Mouse (Mus musculus): ENCODE measurements around the gene Scamp2.

Gene Scamp2

DNA sequence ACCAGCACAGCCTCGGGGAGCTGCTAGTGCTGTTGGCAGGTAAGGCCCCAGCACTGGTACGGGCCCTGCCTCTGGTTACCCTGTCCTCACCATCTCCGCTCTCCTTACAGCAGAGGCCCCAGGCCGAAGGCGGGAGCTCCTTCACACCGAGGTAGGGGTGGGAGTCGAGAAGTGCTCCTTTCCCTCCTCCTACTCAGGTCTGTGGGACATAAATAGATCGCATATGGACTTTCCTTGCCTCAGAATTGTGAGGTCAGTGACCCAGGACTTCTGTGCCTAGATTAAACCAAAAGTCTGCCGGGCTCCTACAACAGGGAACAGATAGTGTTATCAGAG, 33.4 kb downstream of the Scamp2 start:
- no peak for DNase-seq (ENCODE audit: low spot score)

DNA sequence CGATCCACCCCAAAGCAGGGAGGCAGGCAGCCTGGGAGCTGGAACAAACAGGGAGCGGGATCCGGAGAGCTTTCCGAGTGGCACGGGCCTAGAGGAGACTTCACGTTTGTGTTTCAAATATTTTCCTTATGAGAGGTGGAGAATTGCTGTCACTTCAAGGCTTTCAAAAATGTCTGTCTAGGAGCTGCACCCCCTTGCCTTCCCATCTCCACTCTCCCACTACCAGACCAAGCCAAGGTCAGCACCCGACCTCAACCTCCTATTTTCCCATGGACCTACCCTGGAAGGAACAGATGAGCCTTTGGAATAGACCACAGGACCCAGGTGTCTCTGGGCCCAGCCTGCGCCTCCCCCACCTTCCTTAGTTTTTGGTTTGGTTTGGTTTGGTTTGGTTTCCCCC, 36.5 kb downstream of the Scamp2 start:
- DNase-seq (ENCODE audit: low spot score), result no peak

DNA sequence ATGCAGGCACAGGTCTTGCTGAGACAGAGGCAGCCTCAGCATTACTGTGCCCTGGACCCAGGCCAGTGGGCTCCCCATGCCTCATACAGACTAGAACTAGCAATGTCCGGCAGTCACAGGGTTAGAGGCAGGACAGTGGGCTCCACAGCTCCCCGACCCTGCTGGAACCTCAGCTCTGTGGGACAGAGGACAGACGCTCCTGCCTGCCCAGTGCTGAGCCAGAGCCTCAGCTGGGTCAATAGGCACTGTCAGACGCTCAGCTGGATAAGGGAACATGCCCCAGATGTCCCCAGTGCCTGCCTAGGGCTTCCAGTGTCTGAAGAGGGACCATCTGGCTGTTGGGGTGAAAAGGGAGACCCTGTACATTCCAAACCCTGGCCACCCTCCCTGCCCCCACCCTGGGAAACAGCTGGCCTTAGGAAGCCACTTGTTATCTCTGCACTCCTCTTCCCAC, 37.2 kb downstream of the Scamp2 start:
- no peak for DNase-seq (ENCODE audit: low spot score)

DNA sequence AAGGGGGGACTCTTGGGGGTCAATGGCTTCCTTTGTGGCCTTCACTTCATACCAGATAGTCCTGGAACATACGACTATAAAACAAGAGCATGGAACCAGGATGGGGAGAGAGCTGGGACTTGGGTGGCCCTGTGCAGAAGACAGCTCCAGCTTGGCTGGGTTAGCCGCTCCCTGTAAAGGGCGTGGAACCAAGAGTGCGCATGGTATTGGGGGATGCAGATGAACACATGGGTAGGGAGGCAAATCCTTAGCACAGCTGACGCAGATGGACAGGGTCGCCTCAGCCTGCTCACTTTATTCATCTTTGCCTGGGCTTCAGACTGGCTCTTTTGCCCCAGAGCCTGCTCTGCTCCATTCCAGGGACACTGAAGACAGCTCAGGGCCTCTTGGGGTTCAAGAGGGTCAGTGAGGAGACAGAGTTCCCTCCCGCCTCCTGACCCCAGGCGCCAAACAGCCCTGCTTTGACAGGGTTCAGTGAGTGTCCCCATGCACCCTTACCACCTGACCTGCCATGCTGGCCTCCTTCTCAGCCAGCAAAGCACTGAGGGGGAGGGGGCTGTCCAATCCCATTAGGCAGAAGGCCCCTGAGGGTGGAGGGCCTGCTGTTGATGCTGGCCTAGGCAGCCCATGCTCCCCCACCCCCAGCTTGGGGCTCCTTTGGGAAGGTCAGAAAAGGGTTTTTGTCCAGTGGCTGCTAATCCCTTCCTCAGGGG, 38.3 kb downstream of the Scamp2 start:
- no peak for DNase-seq (ENCODE audit: low spot score)

DNA sequence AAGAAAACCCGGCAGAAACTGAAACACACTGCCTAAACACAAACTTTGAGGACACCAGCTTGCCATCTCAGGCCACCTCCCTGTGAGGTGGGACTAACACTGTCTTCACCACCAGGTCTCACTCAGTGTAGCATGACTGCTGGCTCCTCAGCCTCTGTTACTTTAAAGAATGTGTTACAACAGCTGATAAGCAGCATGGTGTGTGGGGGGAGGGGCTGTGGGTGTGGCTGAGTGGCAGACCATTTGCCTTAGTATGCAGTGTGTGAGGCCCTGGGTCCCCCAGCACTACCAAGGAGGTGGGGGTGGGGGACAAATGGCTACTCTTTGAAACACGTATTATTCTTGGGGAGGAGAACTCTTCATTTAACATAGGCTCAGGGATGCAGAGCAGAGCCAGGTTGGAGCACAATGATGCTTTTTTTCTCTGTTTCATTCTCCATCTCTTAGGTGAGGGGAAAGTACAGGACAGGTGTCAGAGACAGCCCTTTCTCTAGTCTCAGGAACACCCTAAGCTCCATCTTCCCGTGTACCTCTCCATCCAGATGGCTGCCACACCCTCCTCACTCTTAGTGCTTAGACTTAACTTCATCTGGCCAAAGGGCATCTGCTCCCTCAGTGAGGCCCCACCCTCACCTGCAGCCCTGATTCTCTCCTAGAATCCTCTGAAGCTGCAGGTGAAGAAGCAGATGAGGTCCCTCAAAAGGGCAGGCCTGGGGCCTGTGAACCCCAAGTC, 40.0 kb downstream of the Scamp2 start:
- DNase-seq (ENCODE audit: low spot score), result no peak

DNA sequence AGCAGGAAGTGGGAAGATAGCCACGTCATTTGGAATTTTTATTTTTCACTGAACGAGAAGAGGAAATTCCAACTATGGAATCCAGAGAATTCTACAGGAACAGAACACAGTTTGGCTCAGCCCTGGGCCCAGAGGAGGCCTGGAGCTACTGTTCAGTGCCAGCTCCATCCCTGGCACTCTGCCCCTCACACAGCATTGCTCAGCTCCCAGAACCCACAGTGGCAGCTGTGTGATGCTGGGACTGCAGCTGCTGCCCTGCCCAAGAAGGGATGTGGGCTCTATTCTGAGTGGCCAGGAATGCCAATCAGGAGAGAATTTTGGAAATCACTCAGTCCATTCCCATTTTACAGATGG, 40.6 kb downstream of the Scamp2 start:
- peak; percentile 43 for DNase-seq (ENCODE audit: low spot score)

DNA sequence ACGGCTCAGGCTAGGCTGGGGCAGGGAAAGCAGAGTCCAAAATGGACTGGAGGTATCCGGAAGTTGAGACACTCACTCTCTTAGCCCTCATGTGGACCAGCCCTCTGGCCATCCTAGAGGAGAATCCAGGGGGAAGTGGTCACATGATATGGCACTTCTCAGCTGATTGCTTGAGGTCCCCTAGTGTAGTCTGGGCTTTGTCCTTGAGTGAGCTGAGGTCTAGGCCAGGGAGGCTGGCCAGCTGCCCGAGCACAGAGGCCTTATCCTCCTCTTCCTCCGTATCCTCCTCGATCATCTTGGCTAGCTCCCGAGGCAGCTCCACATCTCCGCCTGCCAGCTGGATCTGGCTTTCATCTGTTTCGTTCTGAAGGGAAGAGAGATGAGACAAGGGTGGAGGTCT, 41.4 kb downstream of the Scamp2 start:
- no peak for DNase-seq (ENCODE audit: low spot score)

DNA sequence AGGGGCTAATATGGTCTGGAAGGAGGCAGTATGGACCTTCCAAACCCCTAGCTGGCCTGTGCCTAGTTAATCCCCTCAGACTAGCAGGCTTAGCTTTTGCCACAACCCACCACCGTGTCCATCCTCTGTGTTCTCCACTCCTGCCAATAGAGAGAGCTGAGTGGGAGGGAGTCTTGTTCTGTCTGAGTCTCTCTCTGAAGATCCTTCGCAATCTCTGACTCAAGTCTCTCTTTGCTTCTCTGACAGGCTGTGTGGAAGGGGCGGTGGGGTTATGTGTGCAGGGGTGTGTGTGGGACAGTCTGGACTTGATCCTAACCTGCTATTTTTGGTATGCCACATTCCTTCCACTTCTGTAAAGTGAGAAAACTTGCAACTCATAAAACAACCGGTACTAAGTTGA, 44.1 kb downstream of the Scamp2 start:
- DNase-seq (ENCODE audit: low spot score), result no peak

DNA sequence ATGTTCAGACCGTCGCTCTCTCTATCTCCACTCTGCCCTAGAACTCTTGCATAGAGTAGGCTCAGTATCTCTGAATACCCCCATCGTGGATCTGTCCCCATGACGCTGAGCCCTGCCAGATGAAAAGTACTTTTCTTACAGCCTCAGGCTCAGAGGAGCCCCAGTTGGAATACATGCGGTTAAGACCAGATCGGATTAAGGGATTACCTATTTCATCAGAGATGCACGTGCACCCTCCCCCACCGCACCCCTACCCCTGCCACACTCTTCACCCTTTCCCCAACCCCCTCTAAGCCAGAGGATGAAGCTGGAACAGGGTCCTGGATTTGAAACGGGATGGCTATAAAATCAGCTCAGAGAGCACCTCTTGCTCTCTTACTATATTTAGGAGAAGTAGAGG, 44.8 kb downstream of the Scamp2 start:
- DNase-seq (ENCODE audit: low spot score), result no peak

DNA sequence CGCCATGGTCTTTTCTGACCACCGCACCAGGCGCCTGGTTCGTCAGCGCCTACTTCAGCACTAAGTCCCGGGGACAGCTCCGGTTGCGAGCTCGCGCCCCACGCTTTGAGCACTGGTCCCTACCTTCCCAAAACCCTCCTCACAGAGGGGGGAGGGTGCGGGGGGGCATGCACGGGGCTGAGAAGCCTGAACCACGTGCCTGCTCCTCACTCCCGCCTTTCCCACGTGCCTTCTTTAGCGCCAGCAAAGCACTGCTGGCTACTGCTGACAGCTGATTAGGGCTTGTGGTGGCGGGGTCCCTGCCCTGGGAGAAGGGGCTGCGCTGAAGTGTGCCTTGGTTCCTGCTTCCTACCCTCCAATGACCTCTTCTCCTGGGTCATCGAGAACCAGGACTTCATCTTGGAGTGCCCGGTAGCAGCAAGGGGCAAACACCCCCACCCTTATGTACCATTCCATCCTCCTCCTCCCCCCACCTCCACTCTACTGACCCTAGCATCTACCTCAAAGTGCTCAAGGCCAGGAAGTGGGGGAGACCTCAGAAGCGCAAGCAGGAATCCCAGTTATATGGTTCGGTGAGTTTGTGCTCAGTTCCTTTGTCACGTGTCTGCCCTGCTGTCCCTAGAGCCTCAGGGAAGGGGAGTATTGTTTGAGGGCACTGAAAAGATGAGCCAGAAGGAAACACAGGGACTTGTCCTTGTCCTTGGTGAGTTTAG, 45.6 kb downstream of the Scamp2 start, which contains the start of gene Cplx3:
Gene Cplx3, minus strand, starts transcription at position 143 of the 713 bp plus-strand sequence.
- DNase-seq (ENCODE audit: low spot score), result no peak

DNA sequence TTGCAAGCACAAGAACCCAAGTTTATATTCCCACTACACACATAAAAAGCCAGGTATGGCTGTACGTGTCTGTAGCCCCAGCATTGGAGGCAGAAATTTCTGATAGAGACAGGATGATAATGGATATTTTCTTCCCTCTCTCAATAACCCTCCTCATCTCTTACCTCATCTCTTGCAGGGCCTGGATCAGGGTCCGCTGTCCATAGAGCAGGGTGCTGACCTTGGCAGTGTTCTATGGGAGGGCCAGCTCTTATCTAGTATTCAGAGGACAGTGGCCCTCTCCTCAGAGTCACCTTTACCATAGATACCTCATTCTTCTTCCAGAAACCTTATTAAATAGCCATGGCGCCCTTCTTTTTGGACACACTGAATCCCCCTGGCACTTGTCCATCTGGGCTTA, 49.1 kb downstream of the Scamp2 start:
- DNase-seq (ENCODE audit: low spot score), result no peak

DNA sequence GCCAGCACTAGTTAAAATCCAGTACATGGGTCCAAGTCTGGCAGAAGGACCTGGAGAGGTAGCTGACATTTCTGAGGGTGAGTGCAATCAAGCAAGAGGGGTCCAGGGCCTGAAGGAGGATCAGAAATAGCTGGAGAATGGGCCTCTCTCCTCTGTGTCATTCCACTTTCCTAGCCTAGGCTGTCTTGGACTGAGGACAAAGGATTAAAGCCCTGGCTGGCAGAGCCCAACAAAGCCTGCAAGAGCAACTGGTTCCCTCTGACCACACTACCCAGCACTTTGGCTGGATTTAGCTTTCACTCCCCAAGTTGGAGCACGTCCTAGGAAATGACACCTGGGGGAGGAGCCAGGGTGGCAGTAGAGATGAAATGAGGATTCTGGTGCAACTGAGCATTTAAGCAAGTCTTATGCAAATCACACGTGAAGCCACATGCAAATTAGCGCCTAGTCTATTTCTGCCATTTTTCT, 49.6 kb downstream of the Scamp2 start:
- no peak for DNase-seq (ENCODE audit: low spot score)

DNA sequence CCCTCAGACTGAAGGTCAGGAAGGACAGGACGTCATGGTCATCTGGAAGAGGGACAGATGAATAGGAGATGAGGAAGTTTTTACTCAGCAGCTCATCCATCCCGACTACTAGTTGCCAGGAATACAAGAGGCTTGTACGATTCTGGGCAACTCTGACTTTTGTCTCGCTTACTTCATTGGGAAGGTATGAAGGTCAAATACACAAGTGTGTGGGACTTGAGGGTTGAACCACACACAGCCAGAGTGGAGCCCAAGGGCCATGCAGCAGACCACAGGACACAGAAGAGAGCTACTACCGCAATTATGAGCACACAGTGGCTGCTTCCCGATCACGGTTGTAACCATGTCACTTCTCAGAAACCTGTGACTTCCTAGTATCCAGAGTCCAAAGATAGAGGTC, 51.8 kb downstream of the Scamp2 start:
- no peak for DNase-seq (ENCODE audit: low spot score)

DNA sequence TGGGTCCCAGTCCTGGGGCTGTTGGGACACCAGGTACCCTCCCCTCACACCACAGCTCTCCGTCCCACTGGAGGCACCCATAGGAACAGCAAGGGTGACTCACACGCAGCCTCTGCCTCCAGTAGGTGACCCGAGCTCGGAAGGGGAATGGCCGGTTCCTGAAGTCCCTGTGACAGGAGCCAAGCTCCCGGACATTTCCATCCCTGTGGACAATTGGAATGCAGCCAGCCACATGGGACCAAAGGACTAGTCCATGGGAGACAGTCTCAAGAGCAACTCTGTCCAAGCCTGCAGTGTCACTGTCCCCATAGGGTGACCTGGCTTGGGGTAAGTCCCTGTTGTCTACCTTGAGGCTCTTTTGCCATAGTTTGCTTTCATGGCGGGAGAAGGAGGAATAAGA, 53.2 kb downstream of the Scamp2 start:
- no peak for DNase-seq (ENCODE audit: low spot score)

DNA sequence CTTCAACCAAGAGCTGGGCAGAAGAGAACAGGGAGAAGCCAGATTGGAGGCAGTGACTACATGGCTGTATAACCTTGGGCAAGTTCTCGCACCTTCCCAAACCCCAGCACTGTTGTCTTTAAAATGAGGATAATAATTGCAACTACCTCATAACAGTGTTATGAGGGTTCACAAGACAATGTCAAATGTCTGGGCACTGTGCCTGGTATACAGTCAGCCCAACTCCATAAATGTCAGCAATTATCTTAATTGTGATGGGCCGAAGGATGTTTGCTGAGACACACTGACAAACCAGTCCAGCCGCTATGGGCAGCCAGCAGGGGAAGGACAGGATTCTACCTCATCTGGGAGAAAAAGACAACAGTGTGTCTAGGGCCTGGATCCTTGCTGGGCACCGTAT, 54.0 kb downstream of the Scamp2 start:
- no peak for DNase-seq (ENCODE audit: low spot score)

DNA sequence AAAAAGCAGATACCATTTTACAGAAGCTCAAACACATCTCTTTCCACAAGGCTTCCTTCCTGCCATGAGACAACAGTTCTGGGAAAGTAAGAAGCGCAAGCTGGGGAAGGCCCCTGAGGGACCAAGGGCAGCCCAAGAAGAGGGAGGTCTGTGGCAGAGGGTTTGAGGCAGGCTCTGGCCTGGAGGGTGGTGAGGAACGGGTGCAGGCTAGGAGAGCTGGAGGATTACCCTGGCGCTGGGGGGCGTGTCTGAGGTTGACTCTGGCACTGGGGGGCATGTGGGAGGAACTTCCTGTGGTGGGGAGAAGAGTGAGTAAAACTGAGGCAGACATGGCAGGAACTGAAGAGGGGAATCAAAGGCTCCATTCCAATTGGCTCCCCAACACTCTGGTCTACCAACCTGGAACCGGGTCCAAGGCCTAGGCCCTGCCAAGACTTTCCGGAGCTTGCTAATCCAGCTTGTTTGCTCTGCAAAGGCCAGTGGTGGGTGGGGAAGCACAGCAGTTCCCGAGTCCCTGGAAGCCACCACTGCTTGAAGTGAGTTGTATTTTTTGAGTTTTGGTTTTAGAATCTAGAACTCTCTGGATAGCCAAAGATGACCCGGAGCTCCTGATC, 56.9 kb downstream of the Scamp2 start:
- no peak for DNase-seq (ENCODE audit: low spot score)

DNA sequence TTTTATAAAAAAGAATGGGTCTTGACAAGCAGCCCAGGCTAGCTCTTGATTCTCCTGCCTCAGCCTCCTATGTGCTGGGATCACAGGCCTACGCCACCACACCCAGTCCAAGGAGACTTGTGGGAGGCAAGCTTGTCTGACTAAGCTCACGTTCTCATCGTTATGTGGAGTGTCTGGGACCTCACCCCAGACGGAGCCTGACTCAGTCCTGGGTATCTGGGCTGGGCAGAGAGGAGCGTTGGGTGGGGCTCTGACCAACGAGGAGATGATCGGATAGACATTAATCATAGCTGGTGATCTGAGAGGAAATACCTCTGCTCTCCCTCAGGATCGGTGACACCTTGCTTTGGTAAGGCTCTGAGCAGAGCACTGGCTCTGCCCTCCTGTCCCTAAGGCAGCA, 58.1 kb downstream of the Scamp2 start:
- DNase-seq (ENCODE audit: low spot score), result no peak

DNA sequence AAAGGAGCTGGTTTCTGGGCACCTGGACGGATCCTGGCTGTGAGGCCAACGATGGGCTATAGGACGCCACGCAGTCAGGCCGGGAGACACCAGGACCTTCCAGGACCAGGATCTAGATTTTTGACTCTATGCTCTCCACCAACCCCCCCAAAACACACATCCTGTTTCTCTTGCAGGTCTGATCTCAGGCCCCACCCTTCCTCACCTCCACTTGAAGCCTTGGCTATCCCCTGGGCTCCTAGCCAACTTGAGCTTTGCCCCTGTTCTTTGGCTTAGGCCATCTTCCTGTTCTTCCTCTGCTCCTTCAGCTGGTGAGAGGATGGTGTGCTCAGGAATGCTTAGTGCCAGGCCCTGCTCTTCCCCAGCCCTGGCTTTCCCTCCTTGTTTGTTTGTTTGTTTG, 59.9 kb downstream of the Scamp2 start, which contains the start of gene Lman1l:
Gene Lman1l, minus strand, starts transcription at position 101 of the 400 bp plus-strand sequence.
- DNase-seq (ENCODE audit: low spot score), result no peak

DNA sequence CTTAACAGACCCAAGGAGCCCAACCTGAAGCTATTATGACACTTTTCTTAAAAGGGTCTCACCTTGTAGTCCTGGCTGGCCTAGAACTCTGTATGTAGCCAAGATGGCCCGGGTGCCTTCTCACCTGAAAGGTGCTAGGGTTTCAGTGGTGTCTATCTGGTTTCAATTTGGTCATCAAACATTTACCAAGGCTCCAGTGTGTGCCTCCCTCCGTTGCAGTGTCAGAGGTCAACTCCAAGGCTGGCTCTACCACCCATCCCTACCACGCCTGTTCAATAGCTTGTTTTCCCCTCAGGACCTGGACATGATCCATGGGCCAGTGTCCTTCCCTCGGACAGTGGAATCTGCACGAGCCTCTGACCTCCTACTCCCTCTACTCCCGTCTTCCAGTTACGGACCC, 63.6 kb downstream of the Scamp2 start:
- DNase-seq (ENCODE audit: low spot score), result no peak

DNA sequence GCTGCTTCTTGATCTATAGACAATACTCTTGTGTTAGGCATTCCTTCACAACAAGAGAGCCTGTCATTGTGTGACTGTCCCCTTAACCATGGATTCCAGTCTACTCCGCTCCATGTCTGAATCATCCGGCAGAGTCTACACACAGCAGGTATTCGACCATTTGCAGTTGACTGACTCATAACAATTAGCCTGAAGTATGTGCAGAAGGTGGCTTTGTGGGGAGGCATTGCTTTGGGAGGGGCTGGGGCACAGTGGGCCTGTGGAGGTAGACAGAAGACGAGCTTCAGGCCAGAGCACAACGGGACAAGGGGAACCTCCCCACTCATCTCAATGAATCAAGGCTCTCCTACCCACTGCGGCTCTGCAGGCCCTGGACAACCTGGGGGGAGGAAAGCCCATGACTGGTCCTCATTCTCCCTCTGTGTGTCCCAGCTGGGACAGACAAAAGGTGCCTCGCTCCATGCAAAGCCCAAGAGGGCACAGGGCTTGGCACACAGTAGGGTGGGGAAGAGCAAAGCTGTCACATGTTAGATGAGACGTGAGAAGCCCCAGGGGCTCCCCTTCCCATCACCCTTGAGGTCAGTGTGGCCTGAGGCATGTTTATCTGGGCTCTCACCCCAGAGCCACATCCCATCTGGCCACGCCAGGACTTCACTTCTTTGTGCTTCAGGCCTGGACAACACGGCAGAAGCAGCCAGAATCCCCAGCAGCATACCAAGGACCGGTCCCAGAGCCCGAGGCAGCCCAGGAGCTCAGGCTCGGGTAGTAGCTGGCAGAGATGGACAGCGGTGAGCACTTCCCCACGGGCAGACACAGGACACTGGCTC, 65.1 kb downstream of the Scamp2 start:
- DNase-seq (ENCODE audit: low spot score), result no peak

DNA sequence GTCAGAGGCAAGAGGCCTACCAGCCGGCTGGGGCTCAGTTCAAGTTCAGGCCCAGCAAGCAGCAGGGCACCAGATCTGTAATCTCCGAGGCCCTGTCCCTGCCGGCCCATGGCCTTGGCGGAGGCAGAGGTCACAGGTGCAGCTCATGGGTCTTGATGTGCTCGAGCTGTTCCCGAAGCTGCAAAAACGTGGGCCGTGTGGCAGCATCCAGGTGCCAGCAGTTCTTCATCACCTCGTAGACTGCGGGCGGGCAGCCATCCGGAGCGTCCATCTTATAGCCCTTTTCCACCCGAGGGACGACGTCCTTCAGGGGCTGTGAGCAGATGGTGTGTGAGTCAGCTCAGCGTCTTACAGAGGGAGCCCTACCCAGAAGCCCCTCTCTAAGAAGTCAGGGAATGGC, 66.4 kb downstream of the Scamp2 start:
- DNase-seq (ENCODE audit: low spot score), result no peak

DNA sequence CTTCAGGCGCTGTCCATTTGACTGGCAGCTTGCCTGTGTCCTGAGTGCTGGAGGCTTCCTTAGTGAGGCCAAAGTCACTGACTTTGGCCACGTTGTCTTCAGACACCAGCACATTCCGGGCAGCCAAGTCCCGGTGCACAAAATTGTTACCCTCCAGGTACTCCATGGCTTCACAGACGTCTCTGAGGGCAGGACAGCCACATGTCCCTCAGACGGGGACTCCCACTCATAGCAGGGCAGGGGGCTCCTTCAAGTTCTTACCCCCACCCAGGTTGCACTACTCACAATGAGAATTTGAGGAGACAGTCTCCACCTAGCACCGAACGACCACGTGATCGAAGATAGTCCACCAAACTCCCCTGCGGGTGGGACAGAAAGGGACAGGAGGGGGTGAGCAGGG, 67.1 kb downstream of the Scamp2 start:
- DNase-seq (ENCODE audit: low spot score), result no peak

All from layer of hippocampus, adult 9-10 months (tissue).